Mouse (Mus musculus): ENCODE measurements around the gene Rsph9.

The Rsph9 gene

GRCm38 (mm10) chr17:46143578-46144423, at the start of gene Rsph9:
Gene Rsph9, minus strand, starts transcription at chr17:46144216.
- TF ChIP-seq GATA4 (IDR thresholded peaks at IDR 0.05; ENCODE audit: insufficient replicate concordance, low read length) = peak; percentile 20; the same call in 1 of the 2 replicates

- TF ChIP-seq GATA4 (IDR thresholded peaks at IDR 0.05; ENCODE audit: insufficient replicate concordance, low read length) = no peak
Measured at GRCm38 (mm10) chr17:46188829-46189228, 44.8 kb upstream of the Rsph9 start.

- no peak for TF ChIP-seq GATA4 (IDR thresholded peaks at IDR 0.05; ENCODE audit: insufficient replicate concordance, low read length)
Measured at GRCm38 (mm10) chr17:46182273-46182672, 38.3 kb upstream of the Rsph9 start.

- no peak for TF ChIP-seq GATA4 (IDR thresholded peaks at IDR 0.05; ENCODE audit: insufficient replicate concordance, low read length)
Measured at GRCm38 (mm10) chr17:46170538-46170937, 26.5 kb upstream of the Rsph9 start.

DNA sequence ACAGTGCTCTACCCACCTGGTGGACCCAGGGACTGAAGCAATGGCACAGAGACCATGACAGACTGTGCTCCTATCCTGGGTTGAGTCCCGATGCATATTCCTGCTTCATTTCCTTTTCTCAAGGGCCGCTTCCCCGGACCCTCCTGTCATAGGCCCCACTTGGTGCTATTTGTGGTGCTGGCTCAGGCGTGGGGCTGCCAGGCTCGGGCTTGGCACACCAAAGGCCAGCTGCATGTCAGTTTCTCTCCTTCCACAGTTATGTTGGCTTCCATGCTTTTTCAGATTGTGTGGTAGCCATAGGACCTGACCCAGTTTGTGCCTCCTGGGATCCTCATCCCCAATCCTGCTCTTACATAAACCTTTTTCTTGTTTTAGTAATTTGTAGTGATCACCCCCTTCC, 24.8 kb upstream of the Rsph9 start:
- no peak for TF ChIP-seq GATA4 (IDR thresholded peaks at IDR 0.05; ENCODE audit: insufficient replicate concordance, low read length)

GRCm38 (mm10) chr17:46168318-46168717, 24.3 kb upstream of the Rsph9 start:
- TF ChIP-seq GATA4 (IDR thresholded peaks at IDR 0.05; ENCODE audit: insufficient replicate concordance, low read length) = no peak

- TF ChIP-seq GATA4 (IDR thresholded peaks at IDR 0.05; ENCODE audit: insufficient replicate concordance, low read length) = no peak
Measured at GRCm38 (mm10) chr17:46167014-46167413, 23.0 kb upstream of the Rsph9 start.

- TF ChIP-seq GATA4 (IDR thresholded peaks at IDR 0.05; ENCODE audit: insufficient replicate concordance, low read length) = no peak
Measured at GRCm38 (mm10) chr17:46166270-46166669, 22.3 kb upstream of the Rsph9 start.

DNA sequence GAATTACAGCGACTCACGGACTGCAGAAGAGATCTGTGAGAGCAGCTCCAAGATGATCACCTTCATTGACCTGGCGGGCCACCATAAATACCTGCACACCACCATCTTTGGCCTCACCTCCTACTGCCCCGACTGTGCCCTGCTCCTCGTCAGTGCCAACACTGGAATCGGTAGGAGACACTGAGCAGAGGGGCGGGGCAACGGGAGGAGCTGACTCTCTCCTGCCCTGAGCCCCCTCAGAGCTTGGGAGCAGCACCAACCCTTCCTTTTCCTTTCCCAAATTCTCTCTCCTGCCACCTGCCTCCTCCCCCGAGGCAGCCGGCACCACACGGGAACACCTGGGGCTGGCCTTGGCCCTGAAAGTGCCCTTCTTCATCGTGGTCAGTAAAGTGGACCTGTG, 21.4 kb upstream of the Rsph9 start:
- TF ChIP-seq GATA4 (IDR thresholded peaks at IDR 0.05; ENCODE audit: insufficient replicate concordance, low read length) = no peak

DNA sequence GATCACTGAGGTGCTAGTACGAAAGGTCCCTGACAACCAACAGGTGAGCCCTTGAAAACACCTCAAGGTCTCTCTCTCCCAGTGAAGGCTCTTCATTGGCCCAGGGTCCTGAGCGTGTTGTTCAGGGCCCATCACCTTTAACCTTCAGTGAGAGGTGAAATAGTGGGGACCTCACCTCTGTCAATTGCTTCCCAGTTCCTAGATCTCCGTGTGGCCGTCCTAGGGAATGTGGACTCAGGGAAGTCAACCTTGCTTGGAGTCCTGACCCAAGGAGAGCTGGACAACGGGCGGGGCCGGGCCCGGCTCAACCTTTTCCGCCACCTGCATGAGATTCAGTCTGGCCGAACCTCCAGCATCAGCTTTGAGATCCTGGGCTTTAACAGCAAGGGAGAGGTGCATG, 20.8 kb upstream of the Rsph9 start:
- TF ChIP-seq GATA4 (IDR thresholded peaks at IDR 0.05; ENCODE audit: insufficient replicate concordance, low read length) = no peak

DNA sequence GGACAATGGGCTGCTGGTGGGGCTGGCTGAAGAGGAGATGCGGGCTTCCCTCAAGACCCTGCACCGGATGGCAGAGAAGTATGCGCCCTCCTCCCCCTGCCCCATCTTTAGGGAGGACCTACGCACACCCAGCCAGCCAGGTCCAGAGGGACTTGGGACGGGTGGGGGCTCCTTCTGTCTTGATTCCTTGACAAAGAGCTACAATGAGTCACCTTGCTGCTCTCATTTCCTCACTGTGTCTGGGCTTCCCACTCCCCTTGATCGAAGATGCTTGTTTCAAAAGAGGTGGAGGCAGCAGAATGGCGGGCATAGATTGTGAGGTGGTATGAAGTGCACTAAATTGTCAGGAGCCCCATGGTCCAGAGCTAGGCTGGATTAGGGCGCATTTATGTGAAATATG, 20.3 kb upstream of the Rsph9 start:
- no peak for TF ChIP-seq GATA4 (IDR thresholded peaks at IDR 0.05; ENCODE audit: insufficient replicate concordance, low read length)

DNA sequence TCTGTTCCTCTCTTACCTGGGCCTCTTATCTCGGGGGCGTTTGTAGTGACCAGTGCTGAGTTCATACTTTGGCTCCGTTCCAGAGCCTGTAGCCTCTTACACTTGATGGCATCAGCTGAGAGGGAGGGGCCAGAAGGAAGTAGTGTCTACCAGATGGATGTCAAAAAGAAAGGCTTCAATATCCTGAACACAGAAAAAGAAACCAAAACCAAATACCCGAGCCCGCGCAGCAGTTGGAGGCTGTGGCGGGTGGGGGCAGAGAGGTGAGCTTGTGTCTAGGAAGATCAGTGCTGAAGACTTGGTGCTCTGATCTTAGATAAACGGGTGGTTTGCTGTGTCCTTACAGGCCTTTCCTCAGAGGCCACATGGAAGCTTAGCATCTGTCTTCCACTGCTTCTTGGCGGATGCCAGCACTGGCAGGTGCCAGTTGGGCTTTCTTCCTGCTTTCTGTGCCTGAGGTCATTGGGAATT, 19.0 kb upstream of the Rsph9 start:
- peak; percentile 20; the same call in 1 of the 2 replicates for TF ChIP-seq GATA4 (IDR thresholded peaks at IDR 0.05; ENCODE audit: insufficient replicate concordance, low read length)

- TF ChIP-seq GATA4 (IDR thresholded peaks at IDR 0.05; ENCODE audit: insufficient replicate concordance, low read length) = no peak
Measured at GRCm38 (mm10) chr17:46162551-46162950, 18.5 kb upstream of the Rsph9 start.

DNA sequence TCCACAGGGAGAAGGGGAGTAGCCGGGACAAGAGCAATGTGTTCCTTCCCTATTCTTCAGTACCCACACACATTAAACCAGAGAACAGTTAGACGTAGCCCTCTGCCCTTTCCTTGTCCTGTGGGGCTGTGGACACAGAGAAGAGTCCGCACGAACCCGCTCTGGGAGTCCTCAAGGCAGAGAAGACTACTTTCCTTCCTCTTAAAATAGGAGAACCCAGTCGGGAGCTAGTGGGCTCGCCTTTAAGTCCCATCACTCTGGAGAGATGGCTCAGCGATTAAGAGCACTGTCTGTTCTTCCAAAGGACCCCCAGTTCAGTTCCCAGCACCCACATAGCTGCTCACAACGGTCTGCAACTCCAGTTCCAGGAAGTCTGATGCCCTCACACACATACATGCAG, 17.7 kb upstream of the Rsph9 start:
- no peak for TF ChIP-seq GATA4 (IDR thresholded peaks at IDR 0.05; ENCODE audit: insufficient replicate concordance, low read length)

DNA sequence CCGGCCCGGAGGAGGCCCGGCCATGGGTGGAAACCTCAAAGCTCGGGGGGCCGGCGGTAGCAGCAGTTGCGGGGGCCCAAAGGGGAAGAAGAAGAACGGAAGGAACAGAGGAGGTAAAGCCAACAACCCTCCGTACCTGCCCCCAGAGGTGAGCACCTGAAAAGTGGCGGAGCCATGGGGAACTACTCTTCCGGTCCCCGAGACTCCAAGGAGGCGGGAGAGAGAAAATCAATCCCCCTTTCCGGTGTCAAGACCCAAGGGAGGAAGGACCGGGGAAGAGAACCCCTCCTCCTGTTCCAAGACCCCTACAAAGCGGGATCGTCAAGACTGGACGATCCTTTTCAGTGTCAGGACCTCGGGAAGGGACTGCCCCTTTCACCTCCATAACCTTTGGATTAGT, 17.2 kb upstream of the Rsph9 start:
- no peak for TF ChIP-seq GATA4 (IDR thresholded peaks at IDR 0.05; ENCODE audit: insufficient replicate concordance, low read length)

DNA sequence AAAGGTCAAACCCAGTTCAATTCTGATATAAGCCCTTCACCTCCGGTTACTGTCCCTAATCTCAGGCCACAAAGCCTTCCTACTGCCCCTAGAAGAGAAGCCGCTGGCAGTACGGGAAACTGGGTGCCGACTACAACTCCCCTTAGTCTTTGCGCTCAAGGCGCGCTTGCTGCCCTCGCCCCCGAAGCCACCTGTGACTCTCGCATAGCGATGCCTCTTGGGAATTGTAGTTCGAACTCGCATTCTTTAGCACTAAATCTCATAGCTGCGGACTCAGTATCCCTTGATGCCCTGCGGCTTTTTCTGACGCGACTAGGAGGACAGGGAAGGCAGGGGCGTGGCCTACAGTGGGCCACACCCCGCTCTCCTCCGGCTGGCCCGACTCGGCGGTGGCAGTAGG, 16.7 kb upstream of the Rsph9 start, which contains the start of gene Gtpbp2:
Gtpbp2 (plus strand) TSS at position 347 of the 400 bp plus-strand sequence.
- TF ChIP-seq GATA4 (IDR thresholded peaks at IDR 0.05; ENCODE audit: insufficient replicate concordance, low read length) = peak; percentile 15; the same call in 1 of the 2 replicates
